Mouse (Mus musculus) myocyte (in vitro differentiated cells): ENCODE results near the gene Gdf11.

Experiments
- CEBPB ChIP-seq: IDR thresholded peaks from 2 replicates; pipeline ENCODE4 v1.6.1; 2011; ENCODE audit warnings: mild to moderate bottlenecking, moderate library complexity; ENCODE audit not compliant: poor library complexity, insufficient read depth, severe bottlenecking
- E2F4 ChIP-seq: IDR thresholded peaks from one replicate; pipeline ENCODE4 v1.6.1; 2011; ENCODE audit warnings: mild to moderate bottlenecking, control low read depth, moderate library complexity; ENCODE audit not compliant: insufficient read depth
- MAX ChIP-seq: IDR thresholded peaks from one replicate; pipeline ENCODE4 v1.6.1; 2011; ENCODE audit warnings: low read depth, mild to moderate bottlenecking, control low read depth
- MYOD1 ChIP-seq, 3 experiments: IDR thresholded peaks; one replicate each; pipeline ENCODE4 v1.6.1; 2011; ENCODE audit warnings: control low read depth in 2 of 3, low read depth in 2 of 3, mild to moderate bottlenecking in 2 of 3, moderate library complexity in 1 of 3; ENCODE audit not compliant: insufficient read length in 2 of 3, control insufficient read depth in 1 of 3
- MYOG ChIP-seq, 3 experiments: IDR thresholded peaks; one replicate each; pipeline ENCODE4 v1.6.1; 2011; ENCODE audit warnings: control low read depth in 2 of 3, low read depth in 2 of 3, mild to moderate bottlenecking in 2 of 3; ENCODE audit not compliant: insufficient read length in 2 of 3, control insufficient read depth in 1 of 3, insufficient read depth in 1 of 3
- POLR2A ChIP-seq: IDR thresholded peaks from one replicate; pipeline ENCODE4 v1.6.1; 2011; ENCODE audit warnings: low read depth, mild to moderate bottlenecking, control low read depth, moderate library complexity; ENCODE audit not compliant: insufficient read length
- POLR2AphosphoS2 ChIP-seq: IDR thresholded peaks from one replicate; pipeline ENCODE4 v1.6.1; 2011; ENCODE audit warnings: low read depth, control low read depth; ENCODE audit not compliant: insufficient read length
- REST ChIP-seq: IDR thresholded peaks from one replicate; pipeline ENCODE4 v1.6.1; 2011; ENCODE audit warnings: mild to moderate bottlenecking, control low read depth, moderate library complexity; ENCODE audit not compliant: insufficient read depth, insufficient read length
- SRF ChIP-seq: IDR thresholded peaks from one replicate; pipeline ENCODE4 v1.6.1; 2011; ENCODE audit warnings: low read depth; ENCODE audit not compliant: control insufficient read depth, insufficient read length
- TCF12 ChIP-seq: IDR thresholded peaks from one replicate; pipeline ENCODE4 v1.6.1; 2011; ENCODE audit warnings: mild to moderate bottlenecking, control low read depth; ENCODE audit not compliant: poor library complexity, insufficient read depth, severe bottlenecking
- TCF3 ChIP-seq: IDR thresholded peaks from one replicate; pipeline ENCODE4 v1.6.1; 2011; ENCODE audit warnings: low read depth, control low read depth; ENCODE audit not compliant: insufficient read length
- USF1 ChIP-seq: IDR thresholded peaks from one replicate; pipeline ENCODE4 v1.6.1; 2011; ENCODE audit warnings: low read depth, mild to moderate bottlenecking, control low read depth, moderate library complexity

GRCm38 (mm10) chr10:128919203-128919631, 27.7 kb upstream of the Gdf11 start:
- TF ChIP-seq POLR2AphosphoS2 (peak; percentile 91), CEBPB (no peak), POLR2A (peak; percentile 50), USF1 (no peak), E2F4 (no peak), TCF12 (no peak), MYOD1 (IDR thresholded peaks at IDR 0.05; ENCODE audit: control insufficient read depth in 1 of 3, insufficient read length in 2 of 3, low read depth in 2 of 3) (peak in 2 of 3 experiments; percentile 22 to 28), MAX (no peak), REST (no peak), SRF (peak; percentile 53), MYOG (IDR thresholded peaks at IDR 0.05; ENCODE audit: control insufficient read depth in 1 of 3, insufficient read depth in 1 of 3, insufficient read length in 2 of 3, low read depth in 2 of 3) (no peak), TCF3 (no peak)
